Mouse (Mus musculus) liver, postnatal 0 days (tissue): ENCODE results near the gene Mak. TPM values are rescaled to one million over a fixed set of nuclear protein-coding genes. Genes with fewer than 3 reads are reported as not detected.

Experiments used
- ATAC-seq: fragments of 200-750 bp; cut with Nextera tagmentation; 2 replicates; pipeline ENCODE4 v1.8.0; 2017; ENCODE audit warnings: mild to moderate bottlenecking, moderate library complexity
- DNase-seq: peaks from one replicate; pipeline ENCODE4 v3.0.0-alpha.2; 2016
- H3K27ac ChIP-seq: fragments of 300-500 bp; sonication (generic); 2 replicates; pipeline ENCODE4 v1.5.1; 2014; ENCODE audit warnings: antibody characterized with exemption, moderate library complexity, mild to moderate bottlenecking, low read depth
- H3K27me3 ChIP-seq: fragments of 300-500 bp; sonication (generic); 2 replicates; pipeline ENCODE4 v1.6.1; 2014; ENCODE audit warnings: low read length, control low read depth, mixed read lengths; ENCODE audit not compliant: insufficient read depth
- H3K36me3 ChIP-seq: fragments of 300-500 bp; sonication (generic); replicated peaks from 2 replicates; pipeline ENCODE4 v1.6.1; 2014; ENCODE audit warnings: mild to moderate bottlenecking, control low read depth, low read length, moderate library complexity, mixed read lengths; ENCODE audit not compliant: insufficient read depth
- H3K4me1 ChIP-seq: fragments of 300-500 bp; sonication (generic); 2 replicates; pipeline ENCODE4 v1.6.1; 2014; ENCODE audit warnings: antibody characterized with exemption, mild to moderate bottlenecking, control low read depth; ENCODE audit not compliant: insufficient read depth
- H3K4me2 ChIP-seq: fragments of 300-500 bp; sonication (generic); 2 replicates; pipeline ENCODE4 v1.6.1; 2014; ENCODE audit warnings: low read depth, mild to moderate bottlenecking, low read length, moderate library complexity, mixed read lengths
- H3K4me3 ChIP-seq: fragments of 300-500 bp; sonication (generic); 2 replicates; pipeline ENCODE4 v1.5.1; 2014; ENCODE audit warnings: low read depth, low read length
- H3K9ac ChIP-seq: fragments of 300-500 bp; sonication (generic); replicated peaks from 2 replicates; pipeline ENCODE4 v1.6.1; 2014; ENCODE audit warnings: mild to moderate bottlenecking, moderate library complexity
- H3K9me3 ChIP-seq: fragments of 300-500 bp; sonication (generic); 2 replicates; pipeline ENCODE4 v1.6.1; 2016; ENCODE audit warnings: mild to moderate bottlenecking, control low read depth, low read length, mixed read lengths
- CTCF ChIP-seq: sonication (generic); IDR thresholded peaks from 2 replicates; pipeline ENCODE4 v1.5.1; 2016; ENCODE audit warnings: antibody characterized with exemption, low read depth
- EP300 ChIP-seq: IDR thresholded peaks from 2 replicates; pipeline ENCODE4 v1.6.1; 2016; ENCODE audit warnings: antibody characterized with exemption, low read depth, mild to moderate bottlenecking
- WGBS: fragments of 180-500 bp; shearing (Covaris S2); extraction: QIAGEN DNeasy Blood & Tissue Kit; methylation state at CpG from one replicate; pipeline ENCODE4 v1.1.7; 2014; ENCODE audit not compliant: insufficient replicate concordance; 5-methylcytosine and 5-hydroxymethylcytosine counted together
- polyA plus RNA-seq: library from polyadenylated mRNA; unstranded; fragments of >200 nt; fragmentation: Nextera tagmentation; extraction: Ambion mirVana; gene quantifications from 2 replicates; pipeline ENCODE4 v1.2.1, GENCODE M21; 2015

Gene Mak
- polyA plus RNA-seq, 1 experiment from 2014 or later = 0.08 TPM

DNA sequence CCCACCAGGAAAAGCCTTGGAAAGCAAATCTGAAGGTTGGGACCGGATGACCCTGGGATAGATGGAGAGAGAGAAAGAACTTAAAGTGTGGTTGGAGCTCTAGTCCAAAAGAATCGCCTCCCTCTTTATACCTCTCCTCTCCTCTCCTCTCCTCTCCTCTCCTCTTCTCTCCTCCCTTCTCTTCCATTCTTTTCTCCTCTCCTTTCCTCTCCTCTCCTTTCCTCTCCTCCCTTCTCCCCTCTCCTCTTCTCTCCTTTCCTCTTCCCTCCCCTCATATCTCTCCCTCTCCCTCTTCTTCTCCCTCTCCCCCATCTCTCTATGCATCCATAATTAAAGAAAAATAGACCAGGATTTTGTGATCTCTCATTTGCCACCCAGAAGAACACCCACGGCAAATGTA, 31.4 kb upstream of the Mak start, which contains the start of gene Gcm2:
TSS of gene Gcm2 (minus strand) at position 101 of the 400 bp plus-strand sequence.
- Histone ChIP-seq H3K27me3 (0 out of 2 replicates have a peak, but pooled peaks cover 5% of the 10 kb centered on the region), H3K4me3 (no peak within 1 kb of the TSS)

DNA sequence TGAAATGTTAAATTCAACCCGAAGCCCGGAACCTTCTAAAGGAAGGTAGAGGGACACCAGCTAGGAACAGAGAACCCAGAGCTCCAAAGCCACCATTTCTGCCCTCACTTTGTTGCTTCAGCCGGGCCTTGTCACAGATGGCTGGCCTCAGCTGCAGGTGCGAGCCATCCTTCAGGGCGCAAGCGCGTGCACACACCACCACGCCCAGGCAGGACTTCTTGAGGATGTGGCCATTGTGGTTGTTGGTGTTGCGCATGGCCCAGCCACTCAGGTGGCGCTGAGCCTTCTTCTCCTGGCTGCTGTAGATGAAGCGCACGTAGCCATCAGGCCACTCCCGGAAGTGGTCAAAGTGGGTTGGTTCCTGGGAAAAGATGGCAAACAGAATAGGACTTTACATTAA, 26.0 kb upstream of the Mak start:
- no peak for ATAC-seq
- TF ChIP-seq CTCF (no peak), EP300 (no peak)
- 83% methylated on average over 13 of the region's 13 CpGs for WGBS
- Histone ChIP-seq H3K9ac (no peak overlapping the region), H3K4me1 (no peaks in the 10 kb centered on the region), H3K9me3 (no peaks in the 10 kb centered on the region), H3K27ac (no peak overlapping the region), H3K36me3 (no peaks in the 10 kb centered on the region), H3K4me3 (no peak overlapping the region), H3K4me2 (no peak overlapping the region), H3K27me3 (0 out of 2 replicates have a peak, but pooled peaks cover 2% of the 10 kb centered on the region)
- DNase-seq = no peak

More for the DNA sequence above, 31.4 kb upstream of the Mak start, which contains the start of gene Gcm2:
- H3K4me2 ChIP-seq = no peak within 1 kb of the TSS
- ATAC-seq = no peak
- no peak within 1 kb of the TSS for H3K27ac ChIP-seq
- H3K9me3 ChIP-seq = no peaks in the 10 kb centered on the region
- no peak for DNase-seq
- no peaks in the 10 kb centered on the region for H3K4me1 ChIP-seq
- WGBS = 66% methylated on average over 3 of the region's 3 CpGs
- H3K9ac ChIP-seq = no peak within 1 kb of the TSS
- TF ChIP-seq CTCF (no peak), EP300 (no peak)
- H3K36me3 ChIP-seq = no peaks in the 10 kb centered on the region

DNA sequence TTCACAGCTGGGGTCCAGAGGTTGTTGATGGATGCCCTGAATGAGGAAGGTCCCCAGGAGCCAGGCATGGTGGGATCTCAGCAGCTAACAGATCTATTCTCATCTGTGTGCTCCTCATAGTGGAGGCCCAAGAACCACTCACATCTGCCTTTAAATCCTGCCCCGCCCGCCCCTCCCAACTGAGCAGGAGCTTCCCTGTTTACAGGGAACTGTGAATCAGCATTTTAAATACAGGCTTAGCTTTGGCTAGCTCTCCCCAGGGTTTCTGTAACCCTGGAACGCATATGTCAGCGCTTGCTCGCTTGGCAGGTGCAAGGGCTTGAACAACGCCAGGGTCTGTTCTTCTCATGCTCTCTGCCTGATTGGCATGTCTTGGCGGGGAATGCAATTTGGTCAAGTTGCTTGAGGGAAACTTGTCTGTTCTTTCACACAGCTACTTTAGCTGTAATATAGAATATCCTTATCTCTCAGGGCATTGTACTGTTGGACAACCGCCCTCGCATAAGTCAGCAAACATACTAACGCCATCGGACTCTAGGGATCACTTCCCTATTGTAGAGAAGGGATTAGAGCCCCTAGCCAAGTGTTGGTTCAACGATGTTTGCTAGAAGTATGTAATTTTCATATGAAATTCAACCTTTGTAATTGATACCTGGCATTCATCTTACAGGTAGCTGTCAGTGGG, 24.5 kb upstream of the Mak start:
- TF ChIP-seq CTCF (no peak), EP300 (no peak)
- no peaks in the 10 kb centered on the region for H3K27me3 ChIP-seq
- no peaks in the 10 kb centered on the region for H3K36me3 ChIP-seq
- H3K9me3 ChIP-seq = no peaks in the 10 kb centered on the region
- no peaks in the 10 kb centered on the region for H3K4me1 ChIP-seq
- H3K9ac ChIP-seq = no peak overlapping the region
- H3K4me2 ChIP-seq = no peak overlapping the region
- H3K4me3 ChIP-seq = no peak overlapping the region
- DNase-seq = no peak
- ATAC-seq = peak; percentile 66
- no peak overlapping the region for H3K27ac ChIP-seq
- WGBS = 61% methylated on average over 12 of the region's 12 CpGs

DNA sequence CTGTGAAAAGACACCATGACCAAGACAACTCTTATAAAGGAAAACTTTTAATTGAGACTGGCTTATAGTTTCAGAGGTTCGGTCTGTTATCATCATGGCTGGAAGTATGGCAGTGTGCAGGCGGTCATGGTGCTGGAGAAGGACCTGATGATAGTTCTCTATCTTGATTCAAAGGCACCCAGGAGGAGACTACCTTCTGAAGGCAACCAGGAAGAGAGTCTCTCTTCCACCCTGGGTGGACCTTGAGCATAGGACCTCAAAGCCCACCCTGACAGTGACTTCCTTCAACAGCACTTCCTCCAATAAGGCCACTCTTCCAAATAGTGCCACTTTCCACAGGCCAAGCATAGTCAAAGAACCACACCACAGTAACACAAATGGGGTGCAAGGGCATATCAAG, 20.5 kb upstream of the Mak start:
- DNase-seq (no peak), ATAC-seq (no peak)
- H3K36me3 ChIP-seq = no peaks in the 10 kb centered on the region
- no peak overlapping the region for H3K4me2 ChIP-seq
- TF ChIP-seq EP300 (no peak), CTCF (no peak)
- no peak overlapping the region for H3K4me3 ChIP-seq
- no peaks in the 10 kb centered on the region for H3K9me3 ChIP-seq
- H3K9ac ChIP-seq = no peak overlapping the region
- whole genome bisulfite sequencing = 78% methylated on average over 2 of the region's 2 CpGs
- H3K27ac ChIP-seq = no peak overlapping the region
- no peaks in the 10 kb centered on the region for H3K27me3 ChIP-seq
- H3K4me1 ChIP-seq = peaks cover 2% of the 10 kb centered on the region; the same call in 1 of the 2 replicates

DNA sequence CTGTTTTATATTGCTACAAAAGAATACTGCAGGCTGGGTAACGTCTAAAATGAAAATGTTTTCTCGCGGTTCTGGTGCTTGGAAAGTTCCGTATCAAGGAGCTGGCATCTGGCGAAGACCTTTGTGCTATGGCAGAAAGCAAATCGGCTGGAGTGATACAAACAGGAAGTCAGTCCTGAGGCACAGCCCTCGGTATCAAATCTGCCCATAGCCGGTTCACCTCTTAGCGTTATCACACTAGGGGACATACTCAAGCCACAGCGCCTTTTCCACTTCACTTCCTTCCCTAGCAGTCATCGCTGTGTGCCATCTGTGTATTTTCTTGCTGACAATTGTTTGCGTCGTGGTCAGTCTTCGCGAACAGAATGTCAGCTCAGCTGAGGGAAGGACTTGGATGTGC, 18.8 kb upstream of the Mak start:
- Histone ChIP-seq H3K27ac (no peak overlapping the region), H3K9me3 (no peaks in the 10 kb centered on the region), H3K36me3 (no peaks in the 10 kb centered on the region), H3K27me3 (no peaks in the 10 kb centered on the region), H3K4me2 (peak overlapping the region; percentile 33; the same call in 1 of the 2 replicates), H3K4me1 (peaks cover 2% of the 10 kb centered on the region; the same call in 1 of the 2 replicates), H3K9ac (no peak overlapping the region), H3K4me3 (no peak overlapping the region)
- TF ChIP-seq CTCF (no peak), EP300 (no peak)
- DNase-seq (no peak), ATAC-seq (no peak)
- 46% methylated on average over 15 of the region's 15 CpGs for WGBS

DNA sequence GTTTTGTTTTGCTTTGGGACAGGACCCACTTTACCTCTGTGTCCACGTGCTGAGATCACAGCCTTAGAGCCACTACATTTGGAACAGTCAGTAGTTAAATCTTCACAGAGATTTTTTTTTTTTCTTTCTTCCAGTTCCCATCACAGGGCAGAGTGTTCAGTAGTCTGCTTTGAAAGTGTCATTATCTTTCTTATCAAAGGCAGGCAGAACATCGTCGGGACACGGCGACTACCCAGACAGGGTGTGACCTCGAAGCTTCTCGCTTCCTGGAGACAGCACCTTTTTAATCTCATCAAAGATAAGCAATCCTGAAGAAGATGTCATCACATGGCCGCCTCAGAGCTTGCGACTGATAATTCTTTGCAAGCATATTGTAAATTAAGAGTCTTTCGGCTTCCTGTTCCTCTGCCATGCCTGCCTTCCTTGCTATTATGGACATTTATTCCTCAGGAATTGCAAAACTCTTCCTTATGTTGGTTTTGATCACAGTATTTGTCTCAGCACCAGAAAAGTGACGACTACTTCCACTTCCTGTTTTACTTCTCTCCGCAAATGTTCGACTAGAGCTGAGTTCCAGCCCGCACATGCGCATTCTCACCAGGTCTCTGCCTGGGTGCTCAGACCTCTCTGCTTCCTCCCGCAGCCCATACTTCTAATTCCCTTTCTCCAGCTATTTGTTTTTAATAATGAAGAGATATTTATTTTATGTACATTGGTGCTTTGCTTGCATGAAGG, 18.0 kb upstream of the Mak start:
- Histone ChIP-seq H3K4me1 (peaks cover 2% of the 10 kb centered on the region; the same call in 1 of the 2 replicates), H3K4me2 (no peak overlapping the region), H3K9me3 (no peaks in the 10 kb centered on the region), H3K4me3 (no peak overlapping the region), H3K9ac (no peak overlapping the region), H3K27ac (no peak overlapping the region), H3K36me3 (no peaks in the 10 kb centered on the region), H3K27me3 (no peaks in the 10 kb centered on the region)
- no peak for TF ChIP-seq CTCF
- TF ChIP-seq EP300 = no peak
- ATAC-seq (no peak), DNase-seq (no peak)
- 32% methylated on average over 16 of the region's 16 CpGs for WGBS
